Mouse (Mus musculus): Measurements from ENCODE around the gene Gm42906. TPM values are rescaled to one million over a fixed set of nuclear protein-coding genes. Genes with fewer than 3 reads are reported as not detected.

The Gm42906 gene
- polyA plus RNA-seq, 1 experiment from 2014 or later, result not detected

DNA sequence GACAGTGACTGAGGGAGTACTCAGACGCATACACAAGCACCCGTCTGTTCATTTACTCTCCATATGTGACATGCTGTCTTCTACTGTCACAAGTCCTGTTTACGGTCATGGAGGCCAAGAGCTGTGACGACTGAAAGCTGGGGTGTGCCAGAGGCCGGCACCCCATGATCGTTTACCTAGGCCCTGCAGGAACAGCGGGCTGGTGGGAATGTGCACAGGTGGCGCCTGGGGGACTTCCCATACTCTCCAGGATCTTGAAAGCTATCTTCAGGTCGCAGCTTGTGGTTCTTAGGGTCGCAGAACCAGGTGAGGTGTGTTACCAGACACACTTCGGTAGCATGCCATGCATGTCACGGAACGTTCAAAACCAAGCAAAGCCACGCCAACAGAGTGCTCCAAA, 294.2 kb downstream of the Gm42906 start:
- H3K9ac ChIP-seq, result no peak overlapping the region
- no peak for ATAC-seq (ENCODE audit: borderline replicate concordance, extremely low read depth, low FRiP score, low TSS enrichment)
- no peaks in the 10 kb centered on the region for H3K36me3 ChIP-seq
- peaks cover 41% of the 10 kb centered on the region for H3K4me1 ChIP-seq
- H3K9me3 ChIP-seq, result no peaks in the 10 kb centered on the region
- H3K4me2 ChIP-seq, result no peak overlapping the region
- H3K4me3 ChIP-seq, result no peak overlapping the region
- 82% methylated on average over 14 of the region's 14 CpGs for WGBS
- H3K27ac ChIP-seq, result no peak overlapping the region
- H3K27me3 ChIP-seq, result no peaks in the 10 kb centered on the region

DNA sequence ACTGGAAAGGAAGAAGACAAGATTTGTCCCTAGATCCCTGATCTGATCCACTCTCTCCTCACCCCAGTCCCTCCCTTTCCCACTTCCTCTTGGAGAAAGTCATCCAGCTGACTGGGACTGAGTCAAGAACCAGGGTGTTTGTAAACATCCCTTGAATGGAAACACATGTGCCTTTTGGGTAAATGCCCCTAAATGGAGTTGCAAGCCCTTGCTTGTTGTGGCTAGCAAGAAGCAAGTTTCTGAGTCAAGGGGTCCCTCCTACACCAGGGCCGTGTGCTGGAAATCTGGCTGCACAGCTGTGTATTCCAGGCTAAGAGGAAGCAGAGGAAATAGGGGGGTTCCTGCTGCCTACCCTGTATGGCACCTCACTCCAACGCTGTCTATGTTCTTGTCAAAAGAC, 298.2 kb downstream of the Gm42906 start:
- WGBS, result 39% methylated on average over 2 of the region's 2 CpGs
- no peaks in the 10 kb centered on the region for H3K27me3 ChIP-seq
- no peak overlapping the region for H3K9ac ChIP-seq
- no peaks in the 10 kb centered on the region for H3K9me3 ChIP-seq
- H3K4me3 ChIP-seq, result no peak overlapping the region
- peaks cover 30% of the 10 kb centered on the region for H3K4me1 ChIP-seq
- H3K4me2 ChIP-seq, result no peak overlapping the region
- H3K27ac ChIP-seq, result peak overlapping the region; percentile 62
- ATAC-seq (ENCODE audit: borderline replicate concordance, extremely low read depth, low FRiP score, low TSS enrichment), result peak; percentile 79
- no peaks in the 10 kb centered on the region for H3K36me3 ChIP-seq

DNA sequence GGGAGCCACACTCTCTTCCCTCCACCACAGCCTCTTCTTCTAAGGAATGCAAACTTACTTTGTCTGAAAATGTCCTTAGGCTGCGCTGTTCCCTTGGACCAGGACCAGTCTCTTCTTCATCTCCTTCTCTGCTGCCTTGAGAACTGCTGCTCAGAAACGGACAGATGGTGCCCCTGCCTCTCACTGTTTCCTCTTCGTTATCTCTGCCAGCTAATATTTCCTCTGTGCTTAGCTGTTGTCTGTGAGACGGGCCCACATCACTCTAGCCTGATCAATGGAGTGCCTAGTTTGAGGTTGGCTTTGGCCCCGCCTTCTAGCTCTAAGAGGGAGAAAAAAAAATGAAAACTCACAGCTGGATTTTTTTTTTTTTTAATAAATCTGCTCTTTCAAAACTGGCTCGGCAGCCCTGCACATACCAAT, 300.7 kb downstream of the Gm42906 start:
- ATAC-seq (ENCODE audit: borderline replicate concordance, extremely low read depth, low FRiP score, low TSS enrichment), result peak; percentile 60
- Histone ChIP-seq H3K27me3 (no peaks in the 10 kb centered on the region), H3K4me1 (peaks cover 32% of the 10 kb centered on the region), H3K4me3 (peak overlapping the region; percentile 39), H3K9ac (peak overlapping the region; percentile 36), H3K9me3 (no peaks in the 10 kb centered on the region), H3K4me2 (peak overlapping the region; percentile 43), H3K36me3 (no peaks in the 10 kb centered on the region), H3K27ac (peak overlapping the region; percentile 82)
- 13% methylated on average over 6 of the region's 6 CpGs for WGBS

DNA sequence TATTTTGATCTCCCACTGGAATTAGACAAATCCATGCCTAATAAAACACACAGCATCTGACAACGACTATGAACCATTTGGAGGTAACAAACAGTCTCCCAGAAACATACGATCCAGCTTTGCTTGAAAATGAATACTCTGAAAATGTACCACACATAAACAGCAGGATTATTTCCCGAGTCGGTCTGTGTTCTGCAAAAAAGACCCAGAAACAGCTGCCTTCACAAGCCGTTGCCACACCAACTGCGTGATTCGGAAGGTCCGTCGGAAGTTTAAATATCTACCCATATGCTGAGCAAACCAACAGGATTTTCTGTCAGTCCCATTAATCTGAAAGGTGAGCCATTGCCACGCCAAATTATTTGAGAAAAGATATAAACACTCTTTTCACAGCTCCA, 301.4 kb downstream of the Gm42906 start:
- WGBS, result 31% methylated on average over 10 of the region's 10 CpGs
- no peak for ATAC-seq (ENCODE audit: borderline replicate concordance, extremely low read depth, low FRiP score, low TSS enrichment)
- Histone ChIP-seq H3K27ac (peak overlapping the region; percentile 82), H3K4me1 (peaks cover 26% of the 10 kb centered on the region), H3K27me3 (no peaks in the 10 kb centered on the region), H3K4me2 (peak overlapping the region; percentile 43), H3K9me3 (no peaks in the 10 kb centered on the region), H3K36me3 (no peaks in the 10 kb centered on the region), H3K4me3 (peak overlapping the region; percentile 39), H3K9ac (no peak overlapping the region)

DNA sequence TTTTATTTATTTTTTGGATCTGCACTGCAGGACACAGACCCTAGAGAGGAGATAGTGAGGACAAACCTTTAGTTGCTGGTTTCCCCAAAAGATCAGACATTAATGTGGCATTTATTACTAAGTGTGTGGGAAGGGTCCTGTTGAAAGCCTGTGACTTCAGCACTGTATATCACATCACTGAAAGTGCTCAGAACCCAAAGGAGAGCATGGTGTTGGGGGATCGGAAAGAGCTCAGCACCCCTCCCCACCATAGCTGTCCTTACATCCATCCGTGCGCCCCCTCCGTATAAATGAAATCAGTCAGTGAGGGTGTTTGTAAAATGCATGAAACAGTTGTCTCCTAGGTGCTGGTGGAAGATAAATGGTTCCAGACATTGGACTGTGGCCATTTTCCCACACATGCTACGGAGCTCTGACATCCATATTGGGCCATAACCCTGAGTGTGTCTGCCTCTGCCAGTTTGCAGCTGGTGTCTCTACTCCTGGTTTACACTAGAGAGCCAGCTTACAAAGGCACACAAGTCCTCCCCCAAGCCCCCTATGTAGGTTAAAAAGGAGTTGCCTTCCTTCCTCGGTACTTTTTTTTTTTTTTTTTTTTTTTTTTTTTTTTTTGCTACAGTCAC, 301.9 kb downstream of the Gm42906 start:
- WGBS, result 36% methylated on average over 6 of the region's 6 CpGs
- ATAC-seq (ENCODE audit: borderline replicate concordance, extremely low read depth, low FRiP score, low TSS enrichment), result peak; percentile 71; the same call in 1 of the 2 replicates
- H3K36me3 ChIP-seq, result no peaks in the 10 kb centered on the region
- no peak overlapping the region; the same call in 1 of the 2 replicates for H3K9ac ChIP-seq
- peaks cover 21% of the 10 kb centered on the region for H3K4me1 ChIP-seq
- peak overlapping the region; percentile 39 for H3K4me3 ChIP-seq
- H3K9me3 ChIP-seq, result no peaks in the 10 kb centered on the region
- H3K27me3 ChIP-seq, result no peaks in the 10 kb centered on the region
- peak overlapping the region; percentile 82 for H3K27ac ChIP-seq
- H3K4me2 ChIP-seq, result peak overlapping the region; percentile 43

DNA sequence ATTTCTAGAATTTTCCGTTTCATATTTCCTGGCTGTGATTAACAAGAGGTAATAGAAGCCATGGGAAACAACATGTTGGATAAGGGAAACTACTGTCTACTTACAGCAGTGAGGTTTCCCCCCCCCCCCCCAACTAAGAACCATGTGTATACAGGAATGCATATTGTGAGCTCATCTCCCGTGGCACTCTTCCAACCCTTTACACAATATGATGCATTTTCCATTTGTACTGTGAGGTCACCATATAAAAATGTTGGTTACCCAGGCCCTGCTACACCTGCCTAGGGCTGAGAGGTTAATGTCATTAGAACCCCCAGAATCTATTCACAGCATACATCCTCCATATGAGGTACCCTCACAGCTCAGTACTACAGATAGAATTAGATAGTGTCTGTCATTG, 310.1 kb downstream of the Gm42906 start:
- Histone ChIP-seq H3K27me3 (no peaks in the 10 kb centered on the region), H3K36me3 (no peaks in the 10 kb centered on the region), H3K4me3 (no peak overlapping the region), H3K4me1 (peaks cover 25% of the 10 kb centered on the region), H3K4me2 (no peak overlapping the region), H3K9me3 (no peaks in the 10 kb centered on the region), H3K27ac (no peak overlapping the region), H3K9ac (no peak overlapping the region)
- 61% methylated on average over 2 of the region's 2 CpGs for WGBS
- ATAC-seq (ENCODE audit: borderline replicate concordance, extremely low read depth, low FRiP score, low TSS enrichment), result 0 out of 2 replicates have a peak, but pooled peaks have one; percentile 13

DNA sequence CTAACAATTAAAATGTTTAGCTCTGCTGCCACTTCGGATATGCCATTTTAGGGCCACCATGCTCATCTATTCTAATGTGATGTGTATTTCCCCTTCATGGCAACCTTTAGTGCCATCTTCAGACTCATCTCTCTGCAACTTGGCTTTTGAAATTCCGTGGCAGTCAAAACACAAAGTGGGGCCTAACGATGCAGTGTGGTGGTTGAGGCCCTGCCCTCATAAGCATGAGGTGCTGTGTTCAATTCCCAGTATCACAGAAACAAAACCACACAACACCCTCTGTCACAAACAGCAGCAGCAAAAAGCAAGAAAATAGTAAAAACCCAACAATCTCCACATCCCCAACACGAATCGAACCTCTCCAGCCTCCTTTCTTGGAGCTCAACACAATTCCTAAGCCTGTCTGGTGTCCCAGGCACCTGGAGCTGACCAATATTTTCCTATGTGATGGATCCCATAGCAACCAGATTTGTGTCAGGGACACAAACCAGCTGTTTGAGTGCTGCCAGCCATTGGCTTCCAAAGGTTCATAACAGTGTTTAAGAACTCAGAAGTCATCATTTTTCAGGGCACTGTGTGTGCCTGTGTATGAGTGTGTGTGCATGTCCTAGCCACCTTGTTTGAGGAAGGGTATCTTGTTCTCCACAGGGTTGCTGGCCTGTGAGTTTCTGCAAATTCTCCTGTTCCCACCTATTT, 311.6 kb downstream of the Gm42906 start:
- peaks cover 25% of the 10 kb centered on the region for H3K4me1 ChIP-seq
- H3K36me3 ChIP-seq, result no peaks in the 10 kb centered on the region
- no peak overlapping the region for H3K9ac ChIP-seq
- ATAC-seq (ENCODE audit: borderline replicate concordance, extremely low read depth, low FRiP score, low TSS enrichment), result peak; percentile 55; the same call in 1 of the 2 replicates
- H3K27ac ChIP-seq, result peak overlapping the region; percentile 71
- no peaks in the 10 kb centered on the region for H3K9me3 ChIP-seq
- H3K4me3 ChIP-seq, result no peak overlapping the region
- 60% methylated on average over 5 of the region's 5 CpGs for WGBS
- no peak overlapping the region for H3K4me2 ChIP-seq
- no peaks in the 10 kb centered on the region for H3K27me3 ChIP-seq

DNA sequence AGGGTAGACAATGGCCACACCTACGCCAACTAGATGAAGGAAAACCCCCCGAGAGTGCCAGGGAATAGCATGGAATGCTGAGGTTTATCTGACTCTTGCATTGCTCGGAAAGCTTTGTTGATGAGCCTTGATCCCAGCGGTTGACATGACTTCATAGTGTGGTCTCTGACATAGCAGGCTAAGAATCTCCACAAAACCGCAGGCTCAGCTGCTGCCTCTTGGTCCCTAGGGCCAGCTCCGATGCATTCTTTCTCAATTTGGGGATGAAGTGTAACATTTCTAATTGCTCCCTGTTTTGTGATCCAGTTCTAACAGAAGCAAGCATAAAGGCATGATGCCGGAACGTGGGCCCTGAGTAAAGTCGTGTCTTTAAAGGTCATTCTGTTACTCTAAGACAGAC, 315.2 kb downstream of the Gm42906 start:
- ATAC-seq (ENCODE audit: borderline replicate concordance, extremely low read depth, low FRiP score, low TSS enrichment), result no peak
- 82% methylated on average over 9 of the region's 9 CpGs for WGBS
- Histone ChIP-seq H3K27me3 (no peaks in the 10 kb centered on the region), H3K9me3 (no peaks in the 10 kb centered on the region), H3K27ac (no peak overlapping the region), H3K4me1 (peaks cover 45% of the 10 kb centered on the region), H3K36me3 (no peaks in the 10 kb centered on the region), H3K4me2 (no peak overlapping the region), H3K9ac (no peak overlapping the region), H3K4me3 (no peak overlapping the region)

DNA sequence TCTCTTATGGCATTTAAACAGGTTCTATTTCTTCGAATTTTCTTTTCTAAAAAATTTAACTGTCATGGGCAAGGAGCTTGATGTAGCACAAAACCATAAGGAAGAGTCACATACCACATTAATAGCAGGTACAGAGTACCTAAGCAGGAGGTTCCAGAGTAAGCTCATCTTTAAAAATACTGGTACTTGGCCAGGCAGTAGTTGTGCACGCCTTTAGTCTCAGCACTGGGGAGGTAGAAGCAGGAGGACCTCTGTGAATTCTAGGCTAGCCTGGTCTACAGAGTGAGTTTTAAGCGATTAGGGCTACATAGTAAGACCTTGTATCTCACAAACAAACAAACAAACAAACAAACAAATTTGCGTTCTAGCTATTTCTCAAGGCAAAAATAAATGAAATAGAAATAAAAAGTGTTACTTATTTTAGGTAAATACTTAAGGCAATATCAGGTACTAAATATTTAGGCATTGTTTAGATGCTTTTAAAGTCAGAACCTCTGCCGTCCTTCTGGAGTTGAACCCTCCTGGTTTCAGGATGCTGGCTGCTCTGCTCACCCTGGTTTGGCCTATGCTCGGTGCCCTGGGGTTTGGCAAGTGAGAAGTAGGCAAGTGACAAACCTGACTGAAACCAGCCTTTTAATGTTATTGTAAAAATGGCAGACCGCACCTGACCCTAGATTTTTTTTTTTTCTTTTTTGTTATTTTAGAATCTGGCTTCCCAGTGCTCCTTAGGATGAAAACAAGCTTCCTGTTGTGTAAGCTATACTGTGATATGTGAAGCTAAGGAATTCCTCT, 316.7 kb downstream of the Gm42906 start:
- H3K36me3 ChIP-seq, result no peaks in the 10 kb centered on the region
- H3K27ac ChIP-seq, result 0 out of 2 replicates have a peak overlapping the region, but pooled peaks have one; percentile 45
- H3K4me3 ChIP-seq, result no peak overlapping the region
- ATAC-seq (ENCODE audit: borderline replicate concordance, extremely low read depth, low FRiP score, low TSS enrichment), result no peak
- no peaks in the 10 kb centered on the region for H3K27me3 ChIP-seq
- H3K9ac ChIP-seq, result no peak overlapping the region
- WGBS, result 83% methylated on average over 7 of the region's 7 CpGs
- H3K4me2 ChIP-seq, result no peak overlapping the region
- H3K4me1 ChIP-seq, result peaks cover 31% of the 10 kb centered on the region; the same call in 1 of the 2 replicates
- H3K9me3 ChIP-seq, result no peaks in the 10 kb centered on the region

DNA sequence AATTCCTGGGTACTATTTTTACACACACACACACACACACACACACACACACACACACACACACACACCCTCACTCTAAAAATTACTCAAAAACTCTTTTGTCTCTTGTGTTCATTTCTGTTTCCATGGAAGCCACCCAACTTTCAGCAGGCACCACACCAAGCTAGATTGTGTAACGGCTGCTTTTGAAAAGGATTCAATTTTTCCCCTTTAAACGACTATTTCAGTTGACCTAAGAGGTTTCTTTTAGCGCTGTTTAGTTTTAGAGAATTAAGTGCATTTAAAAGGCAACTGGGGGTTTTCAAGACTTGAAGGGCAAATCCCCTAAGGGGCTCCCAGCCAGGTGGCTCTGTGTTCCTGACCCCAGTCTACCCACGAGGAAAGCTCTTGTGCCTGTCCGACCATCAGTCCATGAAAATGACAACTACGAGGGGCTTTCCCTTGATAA, 317.5 kb downstream of the Gm42906 start:
- ATAC-seq (ENCODE audit: borderline replicate concordance, extremely low read depth, low FRiP score, low TSS enrichment), result no peak
- H3K9me3 ChIP-seq, result no peaks in the 10 kb centered on the region
- no peaks in the 10 kb centered on the region for H3K36me3 ChIP-seq
- 0 out of 2 replicates have a peak overlapping the region, but pooled peaks have one; percentile 45 for H3K27ac ChIP-seq
- peaks cover 27% of the 10 kb centered on the region; the same call in 1 of the 2 replicates for H3K4me1 ChIP-seq
- no peak overlapping the region for H3K4me3 ChIP-seq
- H3K4me2 ChIP-seq, result no peak overlapping the region
- no peaks in the 10 kb centered on the region for H3K27me3 ChIP-seq
- H3K9ac ChIP-seq, result no peak overlapping the region
- 44% methylated on average over 6 of the region's 6 CpGs for WGBS

DNA sequence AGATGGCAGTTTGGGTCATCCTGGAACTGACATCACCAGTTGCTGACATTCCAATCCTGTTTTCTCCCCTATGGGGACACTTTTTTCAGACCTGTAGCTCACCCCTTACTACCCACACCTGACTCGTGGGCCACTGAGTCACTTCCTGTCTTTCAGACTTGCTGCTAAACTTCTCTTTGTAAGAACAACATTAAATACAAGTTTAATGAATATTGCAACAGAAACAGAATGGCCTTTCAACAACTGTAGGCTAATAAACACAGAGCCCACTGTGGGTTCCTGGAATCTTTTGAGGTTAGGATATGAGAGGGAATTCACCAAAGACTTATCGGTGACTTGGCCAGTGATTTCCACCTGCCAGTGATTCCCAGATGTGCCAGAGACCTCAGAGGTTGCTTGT, 318.1 kb downstream of the Gm42906 start:
- no peak overlapping the region for H3K27ac ChIP-seq
- H3K9ac ChIP-seq, result no peak overlapping the region
- H3K36me3 ChIP-seq, result no peaks in the 10 kb centered on the region
- no peak for ATAC-seq (ENCODE audit: borderline replicate concordance, extremely low read depth, low FRiP score, low TSS enrichment)
- H3K4me2 ChIP-seq, result no peak overlapping the region
- WGBS, result 70% methylated on average over 2 of the region's 2 CpGs
- no peaks in the 10 kb centered on the region for H3K27me3 ChIP-seq
- H3K4me3 ChIP-seq, result no peak overlapping the region
- H3K9me3 ChIP-seq, result no peaks in the 10 kb centered on the region
- H3K4me1 ChIP-seq, result peaks cover 27% of the 10 kb centered on the region; the same call in 1 of the 2 replicates

All from lung, embryonic 15.5 days (tissue).